Mouse (Mus musculus): ENCODE measurements around the gene Lypla2. TPM values are rescaled to one million over a fixed set of nuclear protein-coding genes. Genes with fewer than 3 reads are reported as not detected.
"Not testable (repeated sequence)": the region's sequence is repeated elsewhere in the genome, so short reads cannot be mapped to it uniquely, and the experiment has no call there.

Gene Lypla2
- polyA plus RNA-seq, 1 experiment from 2014 or later, result 73.0 TPM

DNA sequence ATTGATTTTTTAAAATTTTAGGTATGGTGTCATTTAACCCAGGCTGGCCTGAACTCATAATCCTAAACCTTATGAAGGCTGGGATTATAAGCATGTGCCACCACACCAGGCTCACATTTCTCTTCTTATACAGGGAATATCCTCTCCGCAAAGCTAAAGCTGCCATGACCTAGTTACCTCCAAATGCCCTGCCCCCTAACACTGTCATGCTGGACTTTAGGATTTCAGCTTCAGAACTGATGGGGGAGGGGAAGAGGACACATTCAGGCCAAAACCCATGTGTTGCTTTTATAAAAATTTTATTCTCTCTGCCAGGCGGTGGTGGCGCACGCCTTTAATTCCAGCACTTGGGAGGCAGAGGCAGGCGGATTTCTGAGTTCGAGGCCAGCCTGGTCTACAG, 21.5 kb upstream of the Lypla2 start:
- Histone ChIP-seq H3K9ac (no peak overlapping the region), H3K9me3 (replicated peaks) (peaks cover 10% of the 10 kb centered on the region; the same call in 1 of the 2 replicates), H3K27me3 (replicated peaks) (no peaks in the 10 kb centered on the region), H3K27ac (ENCODE audit: poor library complexity, severe bottlenecking) (no peak overlapping the region), H3K4me2 (no peak overlapping the region), H3K4me3 (no peak overlapping the region), H3K36me3 (no peaks in the 10 kb centered on the region), H3K4me1 (replicated peaks) (no peaks in the 10 kb centered on the region)
- no peak for ATAC-seq (ENCODE audit: insufficient number of reproducible peaks, low FRiP score)
- WGBS, result 93% methylated on average over 6 of the region's 6 CpGs

DNA sequence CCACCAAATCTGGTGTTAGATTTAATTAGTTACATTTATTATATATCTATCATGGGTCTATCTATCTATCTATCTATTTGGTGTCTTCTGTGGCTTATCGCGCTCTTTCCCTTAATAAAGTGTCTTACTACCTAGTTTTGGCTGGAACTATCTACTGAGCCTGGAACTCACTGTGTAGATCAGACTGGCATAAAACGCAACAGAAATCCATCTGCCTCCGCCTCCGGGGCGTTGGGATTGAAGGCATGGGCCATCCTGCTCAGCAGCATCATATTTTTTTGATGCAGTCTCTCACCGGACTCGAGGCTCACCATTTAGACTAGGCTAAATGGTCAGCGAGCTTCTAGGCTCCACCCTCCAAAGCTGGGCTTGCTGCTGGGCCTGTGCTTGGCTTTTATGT, 15.3 kb upstream of the Lypla2 start:
- Histone ChIP-seq H3K9ac (peak overlapping the region; percentile 99), H3K27me3 (replicated peaks) (no peaks in the 10 kb centered on the region), H3K27ac (ENCODE audit: poor library complexity, severe bottlenecking) (peak overlapping the region; percentile 90; the same call in 1 of the 2 replicates)

DNA sequence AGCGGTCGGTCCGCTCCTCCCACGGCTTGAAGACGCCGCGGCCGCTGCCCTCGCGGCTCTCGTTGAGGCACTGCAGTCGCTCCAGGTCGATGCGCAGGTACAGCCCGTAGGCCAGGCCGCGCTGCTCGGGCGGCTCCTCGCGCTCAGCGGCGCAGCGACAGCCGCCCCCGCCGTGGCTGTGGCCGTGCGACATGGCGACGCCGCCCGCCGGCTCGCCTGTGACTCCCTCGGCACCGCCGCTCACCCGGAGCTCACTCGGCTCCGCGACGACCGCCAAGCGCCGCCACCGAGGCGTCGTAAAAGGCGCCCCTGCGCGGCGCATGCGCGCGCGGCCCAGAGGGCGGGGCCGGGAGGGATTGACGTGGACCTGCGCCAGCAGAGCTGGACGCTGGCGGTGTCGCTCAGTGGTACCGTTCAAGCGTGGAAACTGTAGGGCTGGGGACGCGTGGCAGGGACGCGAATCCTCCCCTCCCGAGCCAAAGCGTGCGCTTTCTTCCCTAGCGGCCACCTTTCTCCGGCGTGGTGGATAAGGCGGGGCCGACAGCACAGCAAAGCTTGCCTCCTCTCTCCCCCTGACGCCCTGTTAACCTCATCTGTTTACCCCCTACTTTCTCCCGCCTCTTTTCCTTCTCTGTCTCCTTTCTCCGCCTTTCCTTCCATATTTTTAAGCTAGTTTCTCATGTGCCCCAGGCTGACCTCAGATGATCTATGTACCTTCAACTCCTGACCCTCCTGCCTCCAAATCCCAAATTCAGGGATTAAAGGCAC, 14.7 kb upstream of the Lypla2 start, which contains the start of gene Pithd1:
TSS of gene Pithd1 (minus strand) at position 322 of the 768 bp plus-strand sequence.
- Histone ChIP-seq H3K4me3 (peak within 1 kb of the TSS; percentile 87), H3K27me3 (replicated peaks) (no peaks in the 10 kb centered on the region), H3K36me3 (peaks cover 32% of the 10 kb centered on the region), H3K9ac (peak within 1 kb of the TSS; percentile 99), H3K27ac (ENCODE audit: poor library complexity, severe bottlenecking) (peak within 1 kb of the TSS; percentile 90), H3K9me3 (replicated peaks) (0 out of 2 replicates have a peak, but pooled peaks cover 4% of the 10 kb centered on the region), H3K4me1 (replicated peaks) (peaks cover 26% of the 10 kb centered on the region), H3K4me2 (peak within 1 kb of the TSS; percentile 87)
- under 1% methylated on average over 81 of the region's 81 CpGs for WGBS
- ATAC-seq (ENCODE audit: insufficient number of reproducible peaks, low FRiP score), result peak; percentile 89

More for the DNA sequence above, 15.3 kb upstream of the Lypla2 start:
- Histone ChIP-seq H3K4me3 (peak overlapping the region; percentile 87), H3K36me3 (peaks cover 28% of the 10 kb centered on the region), H3K4me2 (peak overlapping the region; percentile 87), H3K4me1 (replicated peaks) (peaks cover 26% of the 10 kb centered on the region), H3K9me3 (replicated peaks) (0 out of 2 replicates have a peak, but pooled peaks cover 4% of the 10 kb centered on the region)
- ATAC-seq (ENCODE audit: insufficient number of reproducible peaks, low FRiP score), result no peak
- 66% methylated on average over 9 of the region's 9 CpGs for WGBS

DNA sequence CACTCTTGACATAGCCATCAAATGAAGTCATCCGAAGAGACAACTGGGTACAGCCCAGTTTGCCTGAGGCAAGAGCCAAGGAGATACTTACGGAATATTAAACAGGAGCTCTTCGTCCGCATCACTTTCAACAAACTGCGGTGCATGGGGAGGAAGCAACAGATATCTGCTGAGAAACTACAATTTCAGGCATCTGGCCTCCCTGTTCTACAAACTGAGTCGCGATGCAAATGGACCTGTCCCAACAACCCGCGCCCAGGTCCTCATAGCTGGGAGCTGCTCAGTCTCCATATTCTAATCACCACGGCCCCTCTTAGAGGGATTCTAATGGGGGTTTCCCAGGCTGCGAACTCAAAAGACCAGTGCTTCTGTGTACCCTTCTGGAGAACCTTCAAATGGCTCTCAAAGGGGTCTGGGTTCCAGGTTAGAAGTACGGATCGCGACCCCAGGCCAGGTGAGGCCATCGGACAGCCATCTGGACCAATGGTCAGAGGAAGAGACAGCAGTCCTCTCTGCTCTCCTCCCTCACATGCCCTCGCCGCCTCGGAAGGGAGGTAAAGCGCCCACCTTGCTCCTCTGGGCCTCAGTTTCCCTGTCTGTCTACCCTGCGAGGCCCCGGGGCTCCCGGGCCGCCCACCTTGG, 14.0 kb upstream of the Lypla2 start:
- Histone ChIP-seq H3K4me3 (peak overlapping the region; percentile 87), H3K36me3 (peaks cover 39% of the 10 kb centered on the region), H3K9ac (peak overlapping the region; percentile 99), H3K27me3 (replicated peaks) (no peaks in the 10 kb centered on the region), H3K27ac (ENCODE audit: poor library complexity, severe bottlenecking) (peak overlapping the region; percentile 90), H3K4me2 (peak overlapping the region; percentile 87), H3K9me3 (replicated peaks) (0 out of 2 replicates have a peak, but pooled peaks cover under 1% of the 10 kb centered on the region), H3K4me1 (replicated peaks) (peaks cover 26% of the 10 kb centered on the region)
- 7% methylated on average over 23 of the region's 23 CpGs for WGBS
- ATAC-seq (ENCODE audit: insufficient number of reproducible peaks, low FRiP score), result no peak; the same call in 1 of the 2 replicates

DNA sequence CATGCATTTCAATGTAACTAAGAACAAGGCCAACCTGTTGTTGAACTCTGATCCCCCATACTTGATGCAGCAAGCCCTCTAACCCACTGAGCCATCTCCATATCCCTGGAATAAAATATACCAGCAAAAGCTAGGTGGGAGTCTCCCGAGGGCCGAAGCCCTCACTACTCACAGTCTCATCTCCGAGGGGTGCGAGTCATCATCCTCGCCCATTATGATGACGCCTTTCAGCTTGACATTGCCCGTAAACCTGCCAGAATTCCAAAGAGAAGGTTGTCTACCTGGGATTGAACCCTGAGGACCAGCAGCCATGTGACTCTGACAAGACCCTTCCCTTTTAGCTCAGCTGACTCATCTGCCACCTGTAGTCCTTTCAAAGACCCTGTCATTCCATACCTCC, 13.3 kb upstream of the Lypla2 start:
- H3K9ac ChIP-seq, result peak overlapping the region; percentile 99
- WGBS, result 82% methylated on average over 7 of the region's 7 CpGs

DNA sequence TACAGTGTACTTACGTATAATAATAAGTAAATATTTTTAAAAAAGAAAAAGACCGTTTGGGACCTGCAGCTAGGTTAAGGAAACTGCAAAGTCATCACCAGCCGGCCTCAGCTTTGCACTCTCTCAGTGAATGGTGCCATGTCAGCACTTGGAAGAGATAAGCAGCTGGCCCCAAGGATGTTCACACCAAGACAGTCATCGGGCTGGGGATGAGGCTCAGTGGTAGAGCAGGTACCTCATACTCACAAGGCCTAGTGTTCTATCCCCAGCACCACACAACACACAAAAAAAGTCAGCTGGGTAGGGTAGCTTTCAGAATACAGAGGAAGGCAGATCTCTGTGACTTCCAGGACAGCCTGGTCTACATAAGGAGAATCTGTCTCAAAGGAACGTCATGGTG, 12.8 kb upstream of the Lypla2 start:
- ATAC-seq (ENCODE audit: insufficient number of reproducible peaks, low FRiP score), result peak; percentile 85
- Histone ChIP-seq H3K9ac (no peak overlapping the region), H3K27me3 (replicated peaks) (no peaks in the 10 kb centered on the region), H3K4me2 (peak overlapping the region; percentile 87; the same call in 1 of the 2 replicates), H3K36me3 (peaks cover 43% of the 10 kb centered on the region), H3K4me1 (replicated peaks) (peaks cover 26% of the 10 kb centered on the region), H3K27ac (ENCODE audit: poor library complexity, severe bottlenecking) (no peak overlapping the region; the same call in 1 of the 2 replicates), H3K9me3 (replicated peaks) (no peaks in the 10 kb centered on the region), H3K4me3 (peak overlapping the region; percentile 87; the same call in 1 of the 2 replicates)
- WGBS, result 82% methylated on average over 5 of the region's 5 CpGs

More for the DNA sequence above, 13.3 kb upstream of the Lypla2 start:
- no peaks in the 10 kb centered on the region for H3K9me3 ChIP-seq (replicated peaks)
- ATAC-seq (ENCODE audit: insufficient number of reproducible peaks, low FRiP score), result no peak
- H3K4me2 ChIP-seq, result peak overlapping the region; percentile 87
- H3K36me3 ChIP-seq, result peaks cover 42% of the 10 kb centered on the region
- H3K4me1 ChIP-seq (replicated peaks), result peaks cover 26% of the 10 kb centered on the region
- H3K27me3 ChIP-seq (replicated peaks), result no peaks in the 10 kb centered on the region
- H3K4me3 ChIP-seq, result peak overlapping the region; percentile 87
- no peak overlapping the region for H3K27ac ChIP-seq (ENCODE audit: poor library complexity, severe bottlenecking)

DNA sequence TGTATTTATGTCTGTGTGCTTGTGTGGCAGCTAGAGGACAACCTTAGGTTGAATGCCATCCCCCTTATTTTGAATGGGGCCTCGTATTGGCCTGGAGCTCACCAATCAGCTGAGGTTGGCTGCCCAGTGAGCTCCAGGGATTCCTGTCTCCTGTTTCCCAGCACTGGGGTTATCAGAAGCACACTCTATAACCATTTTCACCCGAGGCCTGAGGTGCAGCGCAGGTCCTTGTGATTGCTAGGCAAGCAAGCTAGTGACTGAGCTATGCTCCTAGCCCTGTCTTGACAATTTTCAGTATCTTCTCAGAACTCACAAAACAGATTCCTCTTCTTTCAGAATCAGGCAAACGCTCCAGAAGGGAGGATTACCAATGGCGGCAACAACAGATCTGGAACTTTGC, 12.1 kb upstream of the Lypla2 start:
- H3K4me2 ChIP-seq, result peak overlapping the region; percentile 12
- no peaks in the 10 kb centered on the region for H3K27me3 ChIP-seq (replicated peaks)
- ATAC-seq (ENCODE audit: insufficient number of reproducible peaks, low FRiP score), result no peak
- peaks cover 26% of the 10 kb centered on the region for H3K4me1 ChIP-seq (replicated peaks)
- H3K9ac ChIP-seq, result no peak overlapping the region
- peaks cover 43% of the 10 kb centered on the region for H3K36me3 ChIP-seq
- H3K9me3 ChIP-seq (replicated peaks), result no peaks in the 10 kb centered on the region
- H3K27ac ChIP-seq (ENCODE audit: poor library complexity, severe bottlenecking), result no peak overlapping the region
- WGBS, result 75% methylated on average over 5 of the region's 5 CpGs
- H3K4me3 ChIP-seq, result no peak overlapping the region

DNA sequence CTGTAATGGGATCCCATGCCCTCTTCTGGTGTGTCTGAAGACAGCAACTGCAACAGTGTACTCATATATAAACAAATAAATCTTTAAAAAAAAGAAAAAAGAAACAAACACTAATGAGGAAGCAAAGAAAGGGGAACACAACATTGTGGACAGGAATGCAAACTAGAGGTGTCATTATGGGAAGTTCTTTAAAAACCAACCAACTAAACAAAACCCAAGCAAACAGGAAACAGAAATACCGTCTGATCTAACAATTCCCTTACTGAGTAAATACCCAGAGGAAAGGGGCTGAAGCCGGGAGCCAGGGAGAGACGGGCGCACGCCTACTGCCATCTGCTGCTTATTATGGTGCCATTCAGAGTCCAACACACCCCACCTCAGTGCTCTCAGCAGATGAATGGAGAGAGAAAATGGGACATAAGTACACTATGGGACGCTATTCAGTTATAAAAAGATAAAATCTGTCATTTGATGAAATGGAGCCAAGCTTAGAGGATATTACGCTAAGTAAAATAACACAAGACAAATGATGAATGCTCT, 9.2 kb upstream of the Lypla2 start:
- Histone ChIP-seq H3K4me2 (no peak overlapping the region), H3K9ac (no peak overlapping the region), H3K4me3 (no peak overlapping the region), H3K4me1 (replicated peaks) (peaks cover 20% of the 10 kb centered on the region), H3K9me3 (replicated peaks) (no peaks in the 10 kb centered on the region), H3K27me3 (replicated peaks) (no peaks in the 10 kb centered on the region), H3K36me3 (peaks cover 60% of the 10 kb centered on the region), H3K27ac (ENCODE audit: poor library complexity, severe bottlenecking) (no peak overlapping the region)
- WGBS, result 84% methylated on average over 7 of the region's 7 CpGs
- ATAC-seq (ENCODE audit: insufficient number of reproducible peaks, low FRiP score), result no peak

DNA sequence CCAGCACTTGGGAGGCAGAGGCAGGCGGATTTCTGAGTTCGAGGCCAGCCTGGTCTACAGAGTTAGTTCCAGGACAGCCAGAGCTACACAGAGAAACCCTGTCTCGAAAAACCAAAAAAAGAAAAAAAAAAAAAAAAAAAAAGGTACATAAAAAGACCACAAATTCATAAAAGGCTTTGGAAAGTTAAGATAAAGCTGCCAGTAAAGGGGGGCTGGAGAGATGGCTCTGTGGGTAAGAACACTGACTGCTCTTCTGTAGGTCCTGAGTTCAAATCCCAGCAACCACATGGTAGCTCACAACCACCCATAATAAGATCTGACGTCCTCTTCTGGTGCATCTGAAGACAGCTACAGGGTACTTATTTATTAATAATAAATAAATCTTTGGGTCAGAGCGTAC, 7.8 kb upstream of the Lypla2 start:
- H3K4me2 ChIP-seq; H3K27me3 ChIP-seq (replicated peaks); H3K4me1 ChIP-seq (replicated peaks); ATAC-seq (ENCODE audit: insufficient number of reproducible peaks, low FRiP score); H3K4me3 ChIP-seq; H3K9me3 ChIP-seq (replicated peaks); H3K9ac ChIP-seq; H3K27ac ChIP-seq (ENCODE audit: poor library complexity, severe bottlenecking): not testable (repeated sequence)
- WGBS, result 97% methylated on average over 5 of the region's 5 CpGs
- H3K36me3 ChIP-seq, result peaks cover 70% of the 10 kb centered on the region

DNA sequence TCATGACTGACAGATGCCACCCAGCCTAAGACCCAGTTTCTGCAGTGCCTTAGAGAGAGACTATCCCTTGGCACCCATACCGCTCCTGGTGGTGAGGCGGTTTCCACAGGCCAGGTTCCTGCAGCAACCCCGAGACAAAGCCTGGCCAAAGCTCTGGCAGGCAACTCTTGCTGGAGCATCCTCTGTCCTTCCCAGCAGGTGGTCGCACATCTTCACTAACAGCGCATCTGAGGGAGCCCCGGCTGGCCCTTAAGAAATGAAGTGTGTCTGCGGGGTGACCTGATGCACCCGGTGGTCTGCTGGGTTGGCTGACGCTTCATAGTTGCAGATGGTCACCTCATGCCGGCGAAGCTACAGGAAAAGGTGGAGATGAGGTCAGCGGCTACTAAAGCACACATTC, 3.7 kb upstream of the Lypla2 start:
- Histone ChIP-seq H3K27ac (ENCODE audit: poor library complexity, severe bottlenecking) (no peak overlapping the region), H3K9me3 (replicated peaks) (no peaks in the 10 kb centered on the region), H3K9ac (no peak overlapping the region), H3K4me3 (no peak overlapping the region), H3K4me2 (no peak overlapping the region), H3K27me3 (replicated peaks) (no peaks in the 10 kb centered on the region), H3K4me1 (replicated peaks) (peaks cover 16% of the 10 kb centered on the region), H3K36me3 (peaks cover 41% of the 10 kb centered on the region)
- WGBS, result 89% methylated on average over 12 of the region's 12 CpGs
- ATAC-seq (ENCODE audit: insufficient number of reproducible peaks, low FRiP score), result no peak
